Mouse (Mus musculus) gastrocnemius, adult 18-20 months (tissue): ENCODE measurements around the gene Tnp2. TPM values are rescaled to one million over a fixed set of nuclear protein-coding genes. Genes with fewer than 3 reads are reported as not detected.
"Not testable (repeated sequence)": the region's sequence is repeated elsewhere in the genome, so short reads cannot be mapped to it uniquely, and the experiment has no call there.

ENCODE experiments used
- DNase-seq: peaks from one replicate; pipeline ENCODE4 v3.0.0; 2021; ENCODE audit warnings: low spot score
- long read RNA-seq, 2 experiments: library from polyadenylated mRNA; stranded (forward); transcript quantifications; one replicate each; pipeline ENCODE4 v2.0.0; 2021
- total RNA-seq, 2 experiments: library from RNA; stranded (reverse); gene quantifications; 2 replicates each; pipeline ENCODE4 v1.2.3; 2021

Tnp2 gene
- not detected for total RNA-seq
- long read RNA-seq, experiment 1: 0 reads
- long read RNA-seq, experiment 2: 0 reads

DNA sequence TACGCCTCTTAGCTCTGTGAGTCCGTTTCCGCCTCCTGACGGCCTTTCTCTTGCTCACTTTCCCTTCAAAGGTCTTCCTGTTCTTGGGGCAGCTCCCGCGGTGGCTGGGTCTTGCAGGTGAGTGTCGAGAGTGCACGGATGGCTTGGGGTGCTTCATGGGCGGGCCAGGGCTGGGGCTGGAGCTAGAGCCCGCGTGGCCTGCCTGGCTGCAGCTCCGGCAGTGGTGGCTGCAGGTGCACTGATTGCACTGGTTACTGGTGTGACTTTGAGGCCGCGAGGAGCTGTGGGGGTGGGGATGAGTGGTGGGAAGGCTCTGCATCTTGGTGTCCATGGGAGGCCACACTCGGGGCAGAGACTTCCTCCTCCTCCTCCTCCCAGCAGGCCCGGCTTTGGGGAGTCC is at the start of gene Tnp2:
Gene Tnp2, minus strand, starts transcription at position 390 of the 400 bp plus-strand sequence.
- no peak for DNase-seq

DNA sequence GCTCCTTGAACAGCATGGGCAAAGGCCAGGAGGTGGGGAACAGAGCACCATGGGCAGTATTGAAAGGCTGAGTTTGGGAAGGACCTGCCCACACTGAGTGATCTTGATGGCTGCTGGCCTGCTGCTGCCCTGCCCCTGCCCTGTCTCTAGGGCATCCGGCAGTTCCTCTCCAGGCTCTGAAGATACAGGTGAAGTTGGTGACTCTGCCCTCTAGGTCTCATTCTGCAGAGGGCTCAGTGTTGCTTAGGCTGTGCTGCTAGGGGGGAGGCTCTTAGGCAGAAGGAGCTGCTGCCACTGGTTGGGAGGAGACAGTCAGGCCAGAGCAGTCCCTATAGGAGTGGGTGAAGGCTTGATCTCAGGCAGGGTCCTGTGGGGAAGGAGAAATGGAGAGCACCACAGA is 49.4 kb upstream of the Tnp2 start:
- no peak for DNase-seq

- no peak for DNase-seq
These were observed 48.8 kb upstream of the Tnp2 start for GRCm38 (mm10) chr16:10837250-10837649.

DNA sequence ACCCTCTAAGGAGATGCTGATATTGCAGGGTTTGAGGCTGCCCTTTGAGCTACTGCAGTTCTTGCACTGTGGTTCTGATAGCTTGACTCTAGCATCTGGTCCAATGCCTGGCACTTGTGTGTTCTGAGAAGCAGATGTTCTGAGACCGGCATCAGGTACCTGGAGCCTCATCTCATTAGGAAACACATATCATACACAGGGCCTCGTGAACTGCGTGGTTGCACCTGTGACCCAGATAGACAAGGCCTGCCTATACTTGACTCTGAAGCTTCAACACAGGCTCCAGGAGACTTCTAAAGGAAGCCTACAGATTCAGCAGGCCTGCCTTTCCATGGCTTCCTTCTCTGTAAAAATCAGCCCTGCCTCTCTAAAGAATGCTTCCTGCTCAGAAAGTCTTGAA is 47.9 kb upstream of the Tnp2 start:
- no peak for DNase-seq

GRCm38 (mm10) chr16:10834911-10835587 is 46.6 kb upstream of the Tnp2 start, which contains the start of gene Rmi2:
TSS of gene Rmi2 (plus strand) at chr16:10835059.
- DNase-seq: peak; percentile 84

GRCm38 (mm10) chr16:10834542-10834910 is 46.1 kb upstream of the Tnp2 start:
- no peak for DNase-seq

DNA sequence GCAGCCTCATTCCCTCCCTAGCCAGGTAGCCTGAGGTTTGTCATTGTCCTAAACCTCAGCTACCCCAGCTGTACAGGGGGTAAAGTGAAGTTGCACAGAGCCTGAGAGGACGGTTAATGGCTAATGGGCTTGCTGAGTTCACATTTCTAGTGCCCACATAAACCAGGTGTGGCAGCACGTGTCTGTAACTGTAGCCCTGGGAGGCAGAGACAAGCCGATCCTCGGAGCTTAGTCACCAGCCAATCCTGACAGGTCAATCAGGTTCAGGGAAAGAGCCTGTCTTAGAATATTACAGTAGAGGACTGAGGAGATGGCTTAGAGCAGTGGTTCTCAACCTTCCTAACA is 40.0 kb upstream of the Tnp2 start:
- no peak for DNase-seq

DNA sequence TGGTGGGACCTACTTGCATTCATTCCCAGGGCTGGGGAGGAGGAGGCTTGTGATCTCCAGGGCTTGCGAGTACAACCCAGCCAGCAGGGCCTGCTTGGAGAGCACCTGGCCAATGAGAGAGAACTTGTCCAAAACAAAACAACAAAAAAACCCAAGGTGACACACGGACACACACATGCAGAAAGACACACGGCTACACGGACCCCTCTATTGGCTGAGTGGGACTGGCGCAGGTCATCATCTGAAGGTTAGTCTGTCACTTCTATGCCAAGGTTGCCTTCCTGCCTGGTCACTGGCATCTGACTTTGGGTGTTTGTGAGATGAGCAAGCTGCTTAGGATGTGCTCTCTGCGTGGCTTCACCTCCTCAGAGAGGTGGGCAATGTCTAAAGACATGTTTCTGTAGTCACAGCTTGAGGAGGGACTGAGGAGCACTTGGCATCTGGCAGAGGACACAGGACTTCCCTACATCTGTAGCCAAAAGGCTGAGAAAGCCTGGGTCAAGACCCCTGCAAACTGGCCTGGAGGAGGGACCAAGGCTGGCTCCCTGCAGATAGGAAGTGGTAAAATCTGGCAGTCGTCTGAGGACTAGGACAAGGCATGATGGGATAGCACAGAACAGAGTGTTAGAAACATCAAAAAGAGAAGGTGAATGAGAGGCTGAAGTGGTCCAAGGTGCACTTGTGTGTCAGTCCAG is 39.5 kb upstream of the Tnp2 start:
- no peak for DNase-seq

- DNase-seq: no peak
These were observed 38.8 kb upstream of the Tnp2 start for GRCm38 (mm10) chr16:10827269-10827668.

DNA sequence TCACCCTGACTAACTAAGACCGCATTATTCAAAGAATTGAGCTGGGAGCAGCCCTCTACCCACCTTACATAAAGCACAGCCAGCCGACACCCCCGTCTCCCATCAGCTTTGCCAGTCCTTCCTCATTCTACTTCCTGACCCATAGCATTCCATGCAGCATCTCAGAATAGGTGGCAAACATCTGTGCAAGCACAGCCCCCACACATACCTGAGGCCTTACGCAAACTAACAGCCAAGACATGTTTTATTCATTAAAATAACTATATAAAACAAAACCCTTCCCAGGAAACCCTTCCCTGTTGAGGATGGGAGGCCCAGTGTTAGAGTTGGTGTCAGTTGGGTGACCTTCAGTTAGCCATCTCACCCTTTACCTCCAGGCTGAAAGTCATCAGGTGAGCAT is 37.4 kb upstream of the Tnp2 start:
- no peak for DNase-seq

DNA sequence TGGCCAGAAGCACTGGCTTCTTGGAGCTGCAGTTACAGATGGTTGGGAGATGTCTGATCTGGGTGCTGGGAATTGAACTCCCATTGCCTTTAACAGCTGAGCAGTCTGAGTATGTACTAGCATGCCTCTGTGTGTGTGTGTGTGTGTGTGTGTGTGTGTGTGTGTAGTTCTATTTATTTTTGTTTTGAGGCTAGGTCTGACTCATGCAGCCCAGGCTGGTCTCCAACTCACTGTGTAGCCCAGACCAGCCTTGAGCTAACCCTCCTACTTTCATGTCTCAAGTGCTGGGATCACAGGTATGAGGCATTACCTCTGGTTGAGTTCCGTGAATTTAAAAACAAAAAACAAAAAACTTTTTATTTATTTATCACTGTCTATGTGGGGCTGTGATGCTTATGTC is 36.1 kb upstream of the Tnp2 start:
- no peak for DNase-seq

- DNase-seq: no peak
These were observed 32.9 kb upstream of the Tnp2 start for GRCm38 (mm10) chr16:10821387-10821786.

DNA sequence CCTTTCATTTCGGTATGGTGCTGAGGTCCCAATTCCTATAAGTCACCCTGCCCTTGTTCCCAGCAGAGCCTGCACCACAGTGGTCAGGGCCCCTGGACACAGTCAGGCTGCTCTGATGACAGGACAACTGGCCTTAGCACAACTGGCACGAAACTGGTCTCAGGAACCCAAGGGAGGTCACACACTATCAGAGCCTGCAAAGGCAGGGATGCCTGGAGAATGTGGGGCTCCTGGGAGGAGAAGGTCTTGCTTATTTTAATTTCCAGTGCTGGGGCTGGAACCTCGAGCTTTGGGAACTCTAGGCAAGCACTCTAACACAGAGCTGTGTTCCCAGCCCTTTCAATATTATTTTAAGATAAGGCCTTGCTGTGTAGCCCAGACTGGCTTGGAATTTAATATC is 31.5 kb upstream of the Tnp2 start:
- peak; percentile 18 for DNase-seq

- DNase-seq: no peak
These were observed 30.2 kb upstream of the Tnp2 start for GRCm38 (mm10) chr16:10818579-10819135.

DNA sequence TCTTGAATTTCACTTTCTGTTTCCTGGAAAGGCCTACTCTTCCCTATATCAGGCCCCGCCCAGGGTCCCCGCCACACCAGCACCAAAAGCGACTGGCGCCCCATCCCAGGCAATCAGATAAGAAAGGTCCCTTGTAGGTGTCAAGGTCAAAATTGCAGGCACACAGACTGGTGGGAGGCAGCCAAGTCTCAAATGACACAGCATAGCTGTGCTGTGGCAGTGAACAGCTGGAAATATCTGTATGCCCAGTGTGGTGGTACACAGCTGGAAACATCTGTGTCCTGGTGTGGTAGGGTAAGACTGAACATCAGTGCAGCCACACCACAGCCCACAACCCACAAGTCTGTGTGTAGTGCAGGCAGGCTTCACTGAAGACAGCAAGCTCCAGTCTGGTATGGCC is 26.4 kb upstream of the Tnp2 start:
- DNase-seq: no peak

GRCm38 (mm10) chr16:10813726-10814125 is 25.3 kb upstream of the Tnp2 start:
- no peak for DNase-seq

- DNase-seq: no peak
These were observed 24.5 kb upstream of the Tnp2 start, which contains the start of gene Gm11172 for GRCm38 (mm10) chr16:10812865-10813371. TSS of gene Gm11172 (plus strand) at chr16:10812915.

DNA sequence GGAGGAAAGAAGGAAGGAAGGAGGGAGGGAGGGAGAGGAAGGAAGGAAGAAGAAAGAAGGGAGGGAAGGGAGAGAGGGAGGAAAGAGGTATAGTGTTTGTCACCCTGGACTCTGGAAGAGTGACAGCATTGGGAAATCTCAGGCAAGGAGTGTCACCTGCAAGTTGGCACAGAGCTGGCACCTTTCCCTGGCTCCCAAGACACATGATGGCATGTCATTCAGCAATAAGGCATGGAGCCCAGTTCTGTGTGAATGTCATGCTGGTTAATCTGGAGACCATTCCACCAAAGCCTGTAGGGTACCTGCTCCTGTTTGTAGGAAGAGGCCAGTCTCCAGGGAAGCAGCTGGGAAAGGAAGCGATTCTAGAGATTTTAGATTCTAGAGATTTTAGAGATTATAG is 21.9 kb upstream of the Tnp2 start:
- DNase-seq: no peak

DNA sequence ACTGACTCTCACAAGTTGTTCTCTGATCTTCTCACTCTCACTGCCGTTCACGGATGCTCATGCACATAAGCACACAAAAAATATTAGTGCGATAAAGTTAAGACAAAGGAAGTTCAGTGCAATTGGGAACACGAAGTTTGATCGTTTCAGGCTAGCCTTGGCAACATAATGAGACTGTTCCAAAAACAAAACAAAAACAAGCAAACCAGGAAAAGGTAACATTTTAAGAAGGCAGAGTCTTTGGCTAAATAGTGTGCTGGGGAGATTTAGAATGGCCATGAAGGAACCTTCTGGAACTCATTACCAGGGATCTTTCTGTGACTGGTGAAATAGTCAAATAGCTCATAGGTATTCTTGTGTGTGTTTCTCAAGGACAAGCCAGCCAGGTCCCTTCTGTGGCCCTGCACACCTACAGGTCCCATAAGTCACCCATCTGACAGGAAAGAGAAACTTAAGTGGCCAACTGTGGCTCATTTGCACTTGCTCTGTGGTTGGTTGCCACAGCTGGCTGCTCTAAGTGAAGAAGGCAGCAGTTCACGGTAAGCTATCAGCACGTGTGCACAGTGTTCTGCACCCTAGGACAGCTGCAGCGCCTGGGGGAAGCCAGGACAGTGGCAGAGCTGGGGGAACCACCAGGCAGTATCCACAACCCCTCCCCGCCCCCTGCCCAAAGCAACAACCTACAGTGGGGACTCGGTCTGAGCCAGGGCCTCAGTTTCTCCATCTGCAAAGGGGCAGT is 17.5 kb upstream of the Tnp2 start, which contains the start of gene Prm1:
Gene Prm1, minus strand, starts transcription at position 51 of the 739 bp plus-strand sequence.
- no peak for DNase-seq

GRCm38 (mm10) chr16:10802420-10802819 is 14.0 kb upstream of the Tnp2 start:
- DNase-seq: not testable (repeated sequence)

GRCm38 (mm10) chr16:10796034-10796433 is 7.6 kb upstream of the Tnp2 start, which contains the start of gene Prm2:
TSS of gene Prm2 (minus strand) at chr16:10796134.
- DNase-seq: no peak

DNA sequence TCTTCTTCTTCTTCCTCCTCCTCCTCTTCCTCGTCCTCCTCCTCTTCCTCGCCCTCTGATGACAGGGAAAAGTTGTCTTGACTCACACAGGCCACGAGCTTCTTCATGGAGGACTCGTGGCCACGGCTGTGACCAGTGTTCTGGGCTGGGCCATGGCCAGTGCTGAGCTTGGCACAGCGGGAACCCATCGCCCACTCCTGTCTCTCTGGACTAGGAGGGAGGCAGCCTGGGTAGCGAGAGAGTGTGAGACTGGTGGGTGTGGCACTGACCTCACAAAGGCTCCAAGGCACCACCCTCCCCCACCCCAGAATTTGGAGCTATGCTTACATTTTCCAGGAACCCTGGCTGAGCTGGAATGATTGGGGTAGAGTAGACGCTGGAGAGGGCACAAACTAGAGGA is 2.2 kb upstream of the Tnp2 start, which contains the start of gene Prm3:
Gene Prm3, minus strand, starts transcription at position 213 of the 400 bp plus-strand sequence.
- no peak for DNase-seq
